Mouse (Mus musculus): ENCODE measurements at regions not wholly inside any gene's neighbourhood (a gene's known extent, or its start where the extent isn't known, plus 50 kb on each side); places are given as distances from the start of the nearest gene placed in this dataset.

- Histone ChIP-seq H3K9ac (replicated peaks; ENCODE audit: low read length) (no peak overlapping the region), H3K4me2 (replicated peaks; ENCODE audit: low read depth, low read length) (no peak overlapping the region), H3K27me3 (ENCODE audit: insufficient read depth, low read length) (no peaks in the 10 kb centered on the region), H3K36me3 (ENCODE audit: insufficient read depth, low read length) (no peaks in the 10 kb centered on the region), H3K9me3 (ENCODE audit: low read length) (no peaks in the 10 kb centered on the region), H3K4me1 (ENCODE audit: insufficient read depth, low read length) (no peaks in the 10 kb centered on the region), H3K4me3 (ENCODE audit: low read length) (no peak overlapping the region), H3K27ac (ENCODE audit: low read length) (no peak overlapping the region)
- WGBS = 57% methylated on average over 1 of the region's 1 CpGs
- no peak for ATAC-seq (ENCODE audit: low FRiP score, low TSS enrichment)
Observed at GRCm38 (mm10) chr10:65556028-65556427, 1466.0 kb upstream of the Lrrtm3 start.

GRCm38 (mm10) chr10:65542136-65542535 is 1452.1 kb upstream of the Lrrtm3 start:
- Histone ChIP-seq H3K9ac (replicated peaks; ENCODE audit: low read length) (no peak overlapping the region), H3K36me3 (ENCODE audit: insufficient read depth, low read length) (no peaks in the 10 kb centered on the region), H3K4me3 (ENCODE audit: low read length) (no peak overlapping the region), H3K9me3 (ENCODE audit: low read length) (no peaks in the 10 kb centered on the region), H3K4me2 (replicated peaks; ENCODE audit: low read depth, low read length) (no peak overlapping the region), H3K27me3 (ENCODE audit: insufficient read depth, low read length) (no peaks in the 10 kb centered on the region), H3K4me1 (ENCODE audit: insufficient read depth, low read length) (no peaks in the 10 kb centered on the region), H3K27ac (ENCODE audit: low read length) (no peak overlapping the region)
- ATAC-seq (ENCODE audit: low FRiP score, low TSS enrichment) = peak; percentile 96
